11 mouse cellular contexts compared by ENCODE assay signal in genomic region chr5:53381492-53382199, GRCm38 (mm10).
A peak's percentile ranks its signal among the peaks of the same experiment; 100 is the strongest.
DNase-seq lines count a peak whose midpoint lies in the region; ATAC-seq lines count a peak whose summit lies in the region.
"Had no signal": no experiment of that assay in that cellular context is flagged by ENCODE, and none has a peak within 500 bp of the region (broad histone marks: within the 10 kb centered on the region; RNA-seq: fewer than 3 reads in every experiment).

No protein-coding gene starts in this region.

- no peaks in the 10 kb centered on the region for H3K36me3 ChIP-seq in heart, embryonic 12.5 days
- no peaks in the 10 kb centered on the region for H3K36me3 ChIP-seq in kidney, embryonic 16.5 days (ENCODE audit: insufficient read depth, low read length)
- H3K36me3 ChIP-seq: midbrain, embryonic 12.5 days had no signal

- H3K4me1 ChIP-seq in heart, embryonic 12.5 days (replicated peaks), result peaks cover 21% of the 10 kb centered on the region
- peaks cover 17% of the 10 kb centered on the region; the same call in 1 of the 2 replicates for H3K4me1 ChIP-seq in kidney, embryonic 16.5 days (ENCODE audit: insufficient read depth, low read length)
- H3K4me1 ChIP-seq: midbrain, embryonic 12.5 days had no signal

- peak; percentile 96 for DNase-seq in heart, adult 11 months
- peak; percentile 54 for DNase-seq in urinary bladder, postnatal 14 days (ENCODE audit: low spot score)
- DNase-seq in urinary bladder, adult 2 months (ENCODE audit: low spot score), result no peak
- peak; percentile 13 to 26 for DNase-seq in heart, postnatal 14 days
- no peak for DNase-seq in urinary bladder, postnatal 25 days (ENCODE audit: low spot score)
- DNase-seq in MN1 (ENCODE audit: low spot score), result no peak
- DNase-seq: kidney, postnatal 4 days; right cerebral cortex, postnatal 4 days had no signal

- no peak overlapping the region for H3K27ac ChIP-seq in heart, embryonic 12.5 days (ENCODE audit: poor library complexity, severe bottlenecking)
- H3K27ac ChIP-seq in kidney, embryonic 16.5 days (ENCODE audit: low read length), result no peak overlapping the region
- H3K27ac ChIP-seq: midbrain, embryonic 12.5 days had no signal

- H3K27me3 ChIP-seq in heart, embryonic 12.5 days (replicated peaks), result peaks cover 18% of the 10 kb centered on the region
- H3K27me3 ChIP-seq in kidney, embryonic 16.5 days (ENCODE audit: insufficient read depth, low read length), result no peaks in the 10 kb centered on the region
- H3K27me3 ChIP-seq: midbrain, embryonic 12.5 days had no signal

- ATAC-seq in heart, embryonic 12.5 days (ENCODE audit: insufficient number of reproducible peaks, low FRiP score), result no peak
- no peak for ATAC-seq in kidney, embryonic 16.5 days (ENCODE audit: low FRiP score, low TSS enrichment)

- no peaks in the 10 kb centered on the region for H3K9me3 ChIP-seq in heart, embryonic 12.5 days (replicated peaks)
- H3K9me3 ChIP-seq in kidney, embryonic 16.5 days (ENCODE audit: low read length), result no peaks in the 10 kb centered on the region
- H3K9me3 ChIP-seq: midbrain, embryonic 12.5 days had no signal

- no peak overlapping the region for H3K9ac ChIP-seq in heart, embryonic 12.5 days
- H3K9ac ChIP-seq in kidney, embryonic 16.5 days (replicated peaks; ENCODE audit: low read length), result no peak overlapping the region
- H3K9ac ChIP-seq: midbrain, embryonic 12.5 days had no signal

- H3K4me3 ChIP-seq in heart, embryonic 12.5 days, result no peak overlapping the region
- no peak overlapping the region for H3K4me3 ChIP-seq in kidney, embryonic 16.5 days (ENCODE audit: low read length)
- H3K4me3 ChIP-seq: midbrain, embryonic 12.5 days had no signal

- intact Hi-C loops in heart, postnatal 14 days (cut with DNase I), result no loop called here

- no peak overlapping the region for H3K4me2 ChIP-seq in heart, embryonic 12.5 days
- no peak overlapping the region for H3K4me2 ChIP-seq in kidney, embryonic 16.5 days (replicated peaks; ENCODE audit: low read depth, low read length)
- H3K4me2 ChIP-seq: midbrain, embryonic 12.5 days had no signal

- 47% methylated on average over 13 of the region's 13 CpGs for WGBS in heart, embryonic 12.5 days
- WGBS in kidney, embryonic 16.5 days, result 49% methylated on average over 13 of the region's 13 CpGs

Comparison
In these comparisons a context has a peak if more than half of its experiments do, and no peak if none do; other contexts are left out.
1. DNase-seq: peak in heart, adult 11 months (single experiment), urinary bladder, postnatal 14 days (single experiment) and heart, postnatal 14 days (2 of 2); none in urinary bladder, adult 2 months (single experiment), urinary bladder, postnatal 25 days (single experiment) and MN1 (single experiment).